9 mouse cellular contexts compared by ENCODE assay signal in genomic region chr19:53421583-53422188, GRCm38 (mm10). TPM values are rescaled to one million over a fixed set of nuclear protein-coding genes. Genes with fewer than 3 reads are reported as not detected.
A peak's percentile ranks its signal among the peaks of the same experiment; 100 is the strongest.
DNase-seq lines count a peak whose midpoint lies in the region; ATAC-seq and TF ChIP-seq lines count a peak whose summit lies in the region.
"Had no signal": no experiment of that assay in that cellular context is flagged by ENCODE, and none has a peak within 500 bp of the region (broad histone marks: within the 10 kb centered on the region; RNA-seq: fewer than 3 reads in every experiment).

No protein-coding gene starts in this region.

- no peak for DNase-seq in heart, adult 9 months (ENCODE audit: low spot score in 2 of 2)
- no peak for DNase-seq in ES-E14 (ENCODE audit: low read depth, low spot score)
- DNase-seq in urinary bladder, postnatal 25 days (ENCODE audit: low spot score) = no peak
- DNase-seq in kidney, postnatal 4 days = no peak
- no peak for DNase-seq in kidney, adult 9 months

- H3K27ac ChIP-seq in heart, embryonic 14.5 days (replicated peaks in 1 of 2; ENCODE audit: control insufficient read depth in 1 of 2, insufficient read depth in 1 of 2, low read depth in 2 of 2, low read length in 2 of 2) = peak overlapping the region; percentile 57 to 84; a peak in 2 of 4 replicates
- H3K27ac ChIP-seq in ES-E14 (ENCODE audit: insufficient read depth, low read depth, low read length, poor library complexity, severe bottlenecking) = peak overlapping the region; percentile 47
- peak overlapping the region; percentile 10; the same call in 1 of the 2 replicates for H3K27ac ChIP-seq in macrophage

- ATAC-seq in heart, embryonic 14.5 days (ENCODE audit: insufficient number of reproducible peaks, insufficient read depth, low FRiP score, low read depth) = no peak
- ATAC-seq in granulocyte monocyte progenitor cell, adult 5-6 weeks (replicated peaks; ENCODE audit: poor library complexity, severe bottlenecking) = peak; percentile 7

- H3K36me3 ChIP-seq in heart, embryonic 14.5 days (ENCODE audit: control insufficient read depth, insufficient read depth, low read length) = no peaks in the 10 kb centered on the region
- H3K36me3 ChIP-seq in ES-E14 (ENCODE audit: control insufficient read depth, insufficient read depth, low read length, poor library complexity, severe bottlenecking) = no peaks in the 10 kb centered on the region
- H3K36me3 ChIP-seq in macrophage (ENCODE audit: inconsistent target) = no peaks in the 10 kb centered on the region

- peaks cover 10 to 11% of the 10 kb centered on the region in 2 experiments for H3K4me1 ChIP-seq in heart, embryonic 14.5 days (ENCODE audit: control insufficient read depth in 2 of 2, insufficient read depth in 2 of 2, low read length in 2 of 2)
- H3K4me1 ChIP-seq in ES-E14 (ENCODE audit: control insufficient read depth in 2 of 2, insufficient read depth in 2 of 2, low read length in 2 of 2, poor library complexity in 1 of 2) = peaks cover 5 to 15% of the 10 kb centered on the region in 2 experiments; a peak in 3 of 4 replicates

- peak overlapping the region; percentile 46 to 48 for H3K4me3 ChIP-seq in heart, embryonic 14.5 days (ENCODE audit: control insufficient read depth in 1 of 2, insufficient read depth in 1 of 2, low read depth in 1 of 2, low read length in 2 of 2)
- H3K4me3 ChIP-seq in ES-E14 (ENCODE audit: insufficient read depth in 1 of 2, low read depth in 1 of 2, low read length in 2 of 2, poor library complexity in 1 of 2, severe bottlenecking in 1 of 2) (peak overlapping the region; percentile 42 to 60), macrophage (ENCODE audit: inconsistent target) (peak overlapping the region; percentile 18; the same call in 1 of the 2 replicates)

- H3K9ac ChIP-seq in heart, embryonic 14.5 days (ENCODE audit: low read length) = peak overlapping the region; percentile 69
- H3K9ac ChIP-seq in ES-E14 (ENCODE audit: insufficient read depth, low read depth, low read length, poor library complexity, severe bottlenecking) = peak overlapping the region; percentile 54; the same call in 1 of the 2 replicates

- WGBS in heart, embryonic 14.5 days = 2% methylated on average over 6 of the region's 6 CpGs
- WGBS in macrophage (ENCODE audit: missing documents) = 8% methylated on average over 5 of the region's 6 CpGs

- peak overlapping the region; percentile 83 for H3K4me2 ChIP-seq in heart, embryonic 14.5 days (ENCODE audit: low read length)

- in situ Hi-C loops in ES-E14 (cut with MboI; ENCODE audit: low sequenced_read_pairs in 2 of 2, unreplicated experiment in 2 of 2) = loop anchor here in 1 of 2 experiments (10.0 kb wide), 1 partner anchor 143 kb away; no protein-coding TSS in a partner anchor

- H3K9me3 ChIP-seq in heart, embryonic 14.5 days (ENCODE audit: control insufficient read depth, low read length) = no peaks in the 10 kb centered on the region
- H3K9me3 ChIP-seq in ES-E14 (ENCODE audit: control insufficient read depth, insufficient read depth, low read depth, low read length) = no peaks in the 10 kb centered on the region

- no peaks in the 10 kb centered on the region for H3K27me3 ChIP-seq in heart, embryonic 14.5 days (ENCODE audit: control insufficient read depth, insufficient read depth, low read length)

- H3K79me2 ChIP-seq in macrophage (ENCODE audit: inconsistent target) = no peaks in the 10 kb centered on the region

TF ChIP-seq in ES-E14, 5 proteins besides CTCF, POLR2A, EP300 and RAD21:
- TF ChIP-seq CHD2 (IDR thresholded peaks at IDR 0.05; ENCODE audit: low read depth, low read length) (no peak), MAFK (IDR thresholded peaks at IDR 0.05; ENCODE audit: insufficient read depth, low read depth, low read length) (no peak), HCFC1 (IDR thresholded peaks at IDR 0.05; ENCODE audit: borderline replicate concordance, insufficient read depth, low read length) (no peak), ZNF384 (IDR thresholded peaks at IDR 0.05; ENCODE audit: low read depth, low read length) (no peak), ZC3H11A (IDR thresholded peaks at IDR 0.05; ENCODE audit: borderline replicate concordance, low read depth, low read length) (no peak)

RNA-seq across cellular contexts. Expression of gene Smndc1, which starts 31.3 kb away (rescaled TPM):
- polyA plus RNA-seq in heart, embryonic 14.5 days (2014; fragmentation: Nextera tagmentation; extraction: Ambion mirVana) = 31.5 and 32.7 TPM in 2 replicates
- total RNA-seq in ES-E14 (2012; rRNA removed) = 32.6 and 37.4 TPM in 2 replicates
- 47.7 and 54.6 TPM in 2 replicates for total RNA-seq in granulocyte monocyte progenitor cell, adult 5-6 weeks (2014; fragmentation: Nextera tagmentation)
- total RNA-seq in granulocyte monocyte progenitor cell, adult 5-6 weeks (2017) = 31.1 and 33.4 TPM in 2 replicates
- total RNA-seq in macrophage (2018; cell fraction: chromatin; rRNA removed) = 10 to 100 TPM; 22.2 to 58.6 (median 33.4) TPM
- total RNA-seq in macrophage (2018; cell fraction: cytosol; rRNA removed) = 10 to 100 TPM; 35.2 to 49.6 (median 40.7) TPM
- 10 to 100 TPM; 39.6 to 68.1 (median 46.7) TPM for total RNA-seq in macrophage (2018; cell fraction: nucleus; rRNA removed)
- polyA plus RNA-seq in macrophage (2018) = 36.4 to 45.9 TPM (median 38.2 TPM) in 3 replicates

RNA-seq across cellular contexts. Expression of gene Gm10197, which starts 50.1 kb away (rescaled TPM):
- polyA plus RNA-seq in heart, embryonic 14.5 days (2014; fragmentation: Nextera tagmentation; extraction: Ambion mirVana) = not detected in 2 replicates
- not detected in 2 replicates for total RNA-seq in ES-E14 (2012; rRNA removed)
- total RNA-seq in granulocyte monocyte progenitor cell, adult 5-6 weeks (2014; fragmentation: Nextera tagmentation) = not detected in 2 replicates
- total RNA-seq in granulocyte monocyte progenitor cell, adult 5-6 weeks (2017) = not detected in 2 replicates
- not detected for total RNA-seq in macrophage (2018; cell fraction: chromatin; rRNA removed)
- total RNA-seq in macrophage (2018; cell fraction: cytosol; rRNA removed) = not detected
- total RNA-seq in macrophage (2018; cell fraction: nucleus; rRNA removed) = not detected
- polyA plus RNA-seq in macrophage (2018) = not detected in 3 replicates
- polyA plus RNA-seq: CD4-positive, CD25-positive, alpha-beta regulatory T cell, adult 4 months had no signal

Comparison
In these comparisons a context has a peak if more than half of its experiments do, and no peak if none do; other contexts are left out.
1. H3K27ac ChIP-seq: peak in every context shown above with its lines; median percentile 70 in heart, embryonic 14.5 days; 47 in ES-E14; 10 in macrophage.